Mouse (Mus musculus): ENCODE measurements at regions not wholly inside any gene's neighbourhood (a gene's known extent, or its start where the extent isn't known, plus 50 kb on each side); places are given as distances from the start of the nearest gene placed in this dataset.
"Not testable (repeated sequence)": the region's sequence is repeated elsewhere in the genome, so short reads cannot be mapped to it uniquely, and the experiment has no call there.

DNA sequence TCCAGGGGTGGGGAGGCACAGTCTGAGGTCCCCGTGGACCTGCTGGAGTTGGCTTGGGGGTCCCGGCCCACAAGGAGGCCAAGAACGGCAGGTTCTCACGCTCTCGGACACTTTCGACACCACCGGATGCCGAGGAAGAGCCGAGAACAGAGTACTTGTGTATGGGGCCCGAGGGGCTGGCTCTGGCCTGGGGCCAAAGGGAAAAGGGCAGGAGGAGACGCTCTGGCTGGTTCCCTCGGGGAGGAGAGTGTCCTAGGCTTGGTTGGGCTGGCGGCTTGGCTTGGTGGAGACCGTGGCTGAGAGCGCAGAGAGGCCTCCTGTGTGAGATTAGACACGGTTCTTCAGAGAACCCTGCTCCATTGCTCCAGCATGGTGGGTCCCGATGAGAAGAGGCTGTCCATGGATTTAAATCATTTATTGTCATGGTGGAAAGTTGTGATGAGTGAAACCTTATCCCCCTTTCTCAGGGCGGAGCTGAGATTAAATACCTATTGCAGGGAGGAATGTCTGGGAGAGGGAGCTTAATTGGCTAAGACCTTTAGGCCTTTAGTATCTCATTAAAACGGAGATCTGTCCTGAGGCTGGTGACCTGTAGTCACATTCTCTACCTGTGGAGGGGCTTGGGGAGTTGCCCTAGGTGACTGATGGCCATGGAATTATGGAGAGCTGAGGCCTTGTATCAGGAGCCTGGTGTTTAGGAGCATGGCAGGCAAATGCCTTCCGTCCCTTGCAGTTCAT lies 244.1 kb downstream of the Enc1 start:
- no peak for ATAC-seq

DNA sequence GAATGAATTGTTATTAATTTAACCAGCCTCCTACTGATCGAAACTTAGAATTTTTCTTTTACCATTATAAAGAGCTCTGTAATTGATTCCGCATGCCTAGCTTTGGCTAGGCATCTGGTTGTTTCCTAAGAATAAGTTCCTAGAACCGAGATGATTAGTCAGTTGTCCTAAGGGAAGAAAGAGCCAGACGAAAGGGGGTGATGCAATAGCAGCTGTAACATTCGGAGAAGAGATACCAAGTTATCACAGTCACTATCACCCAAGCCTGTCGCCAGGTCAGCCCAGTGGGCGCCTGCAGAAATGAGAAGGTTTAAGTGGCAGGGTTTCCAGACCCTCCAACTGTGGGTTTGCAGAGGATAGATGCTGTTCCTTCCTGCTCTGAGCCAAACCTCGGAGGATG lies 242.8 kb downstream of the Enc1 start:
- no peak for ATAC-seq

DNA sequence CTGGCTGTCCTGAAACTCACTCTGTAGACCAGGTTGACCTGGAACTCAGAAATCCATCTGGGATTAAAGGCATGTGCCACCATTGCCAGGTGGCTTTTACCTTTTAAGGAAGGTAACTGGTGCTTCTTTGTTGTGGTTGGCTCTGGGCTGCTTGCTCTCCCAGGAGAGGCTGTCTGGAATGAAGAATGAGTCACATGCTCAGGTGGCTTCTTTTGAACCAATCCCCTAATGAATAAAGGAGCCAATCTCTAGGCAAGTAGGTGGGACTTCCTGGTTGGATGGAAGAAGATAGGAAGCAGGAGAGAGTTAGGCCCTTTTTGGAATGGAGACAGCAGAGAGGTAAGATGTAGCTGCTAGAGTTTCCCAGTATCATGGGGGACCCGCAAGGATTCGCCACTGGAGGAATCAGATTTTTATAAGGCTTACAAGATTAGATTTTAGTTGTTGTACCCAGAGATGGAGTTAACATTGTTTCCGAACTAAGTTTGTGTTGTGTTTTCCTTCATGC lies 241.6 kb downstream of the Enc1 start:
- ATAC-seq, result no peak

DNA sequence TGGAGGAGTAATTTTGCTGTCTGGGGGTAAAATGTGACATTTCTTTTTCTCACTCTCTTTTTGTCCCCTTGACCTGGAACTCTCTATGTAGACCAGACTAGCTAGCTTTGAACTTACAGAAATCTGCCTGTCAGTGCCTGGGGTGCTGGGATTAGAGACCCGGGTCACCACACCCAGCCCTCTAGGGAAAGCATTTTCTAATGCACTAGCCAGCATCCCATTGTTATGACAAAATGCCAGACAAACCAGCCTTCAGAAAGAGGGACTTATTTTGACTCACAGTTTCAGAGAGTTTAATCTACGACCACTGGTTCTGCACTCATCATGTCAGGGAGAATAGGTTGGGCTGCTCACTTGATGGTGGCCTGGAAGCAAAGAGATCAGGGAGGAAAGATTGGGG lies 240.4 kb downstream of the Enc1 start:
- no peak for ATAC-seq

DNA sequence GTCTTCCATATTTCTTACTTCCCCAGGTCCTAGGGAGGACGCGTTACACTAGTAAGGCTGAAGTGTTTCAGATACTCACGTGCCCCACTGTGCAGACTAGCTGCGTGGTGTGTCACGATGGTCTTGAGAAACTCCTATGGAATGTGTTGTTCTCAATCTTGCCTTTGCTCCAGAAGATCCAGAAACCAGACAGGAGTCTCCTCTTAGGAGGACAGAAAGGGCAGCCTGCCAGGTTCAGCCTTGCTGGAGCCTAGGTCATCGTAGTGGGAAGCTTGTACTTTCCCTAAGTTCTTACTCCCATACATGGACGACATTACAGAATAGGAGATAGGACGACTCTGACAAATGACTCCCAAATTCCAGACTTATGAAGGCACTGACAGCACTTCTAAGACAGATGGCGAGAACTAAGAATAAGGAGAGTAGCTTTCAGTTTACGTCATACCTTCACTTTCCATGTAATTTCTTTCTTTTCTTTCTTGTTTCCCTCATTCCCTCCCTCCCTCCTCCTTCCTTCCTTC lies 238.2 kb downstream of the Enc1 start:
- no peak for ATAC-seq

DNA sequence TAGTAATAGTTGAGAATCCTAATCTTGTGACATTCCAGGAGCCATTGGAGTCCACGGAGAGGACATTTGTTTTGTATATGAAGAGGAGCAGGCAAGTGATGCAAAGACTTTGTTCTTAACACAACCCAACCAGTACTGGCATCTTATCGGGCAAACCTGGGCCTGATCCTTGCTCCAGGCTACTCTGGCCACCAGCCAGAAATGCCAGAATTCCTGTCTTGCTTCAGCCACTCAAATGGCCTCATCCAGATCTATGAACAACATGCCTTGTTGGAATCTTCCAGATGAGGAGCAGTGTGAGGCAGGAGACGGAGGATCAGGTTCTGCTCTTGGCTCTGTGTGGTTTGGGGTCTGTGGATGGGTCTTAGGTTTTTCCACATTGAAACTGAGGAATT lies 233.1 kb downstream of the Enc1 start:
- no peak for ATAC-seq

DNA sequence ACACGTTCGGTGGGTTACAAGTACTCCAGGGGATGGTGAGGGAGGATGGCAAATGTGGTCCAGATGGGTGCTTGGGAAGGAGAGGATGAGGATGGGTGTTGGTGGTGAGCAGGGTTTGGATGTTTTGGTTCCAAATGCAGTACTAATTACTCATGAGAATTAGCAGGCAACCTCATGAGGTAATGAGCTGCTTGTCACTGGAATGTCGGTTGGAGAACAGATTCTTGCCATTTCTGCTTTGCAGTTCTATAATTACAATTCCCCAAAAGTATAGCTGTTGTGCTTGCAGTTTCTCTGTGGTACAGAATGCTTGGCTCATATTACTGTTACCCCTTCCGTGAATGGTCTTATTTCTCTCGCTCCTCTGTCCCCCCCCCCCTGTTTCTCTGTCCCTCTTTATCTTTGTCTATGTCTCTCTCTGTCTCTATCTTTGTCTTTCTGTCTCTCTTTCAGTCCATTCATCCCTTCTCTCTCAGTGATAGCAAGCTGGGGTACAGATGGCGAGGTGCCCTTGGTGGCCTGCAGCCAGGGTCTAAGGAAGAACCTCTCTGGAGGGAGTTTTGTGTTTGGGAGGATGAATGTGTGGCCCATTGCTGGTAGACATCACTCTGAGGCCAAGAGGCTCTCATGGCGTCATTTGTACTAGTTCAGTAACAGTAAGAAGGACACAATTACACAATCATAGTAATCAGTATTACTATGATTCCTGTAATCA lies 232.5 kb downstream of the Enc1 start:
- ATAC-seq, result no peak

DNA sequence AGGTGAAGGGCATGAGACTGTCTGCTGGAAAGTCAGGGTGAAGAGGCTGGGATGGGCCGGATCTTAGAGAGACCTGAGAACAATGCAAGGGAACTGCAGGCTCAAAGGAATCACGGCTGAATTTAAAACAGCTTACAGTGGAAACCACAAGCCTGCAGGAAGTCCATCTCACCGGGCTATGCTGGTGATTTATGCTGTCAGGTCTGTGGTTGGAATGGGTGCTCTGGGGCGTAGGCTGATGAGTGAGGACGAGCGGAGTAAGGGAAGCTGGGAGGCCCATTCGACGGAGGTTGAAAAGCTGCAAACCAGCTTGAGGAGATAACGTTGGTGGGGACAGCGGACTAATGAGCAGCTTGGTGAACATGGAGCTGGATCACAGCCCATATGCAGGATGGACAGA lies 229.1 kb downstream of the Enc1 start:
- ATAC-seq, result no peak

DNA sequence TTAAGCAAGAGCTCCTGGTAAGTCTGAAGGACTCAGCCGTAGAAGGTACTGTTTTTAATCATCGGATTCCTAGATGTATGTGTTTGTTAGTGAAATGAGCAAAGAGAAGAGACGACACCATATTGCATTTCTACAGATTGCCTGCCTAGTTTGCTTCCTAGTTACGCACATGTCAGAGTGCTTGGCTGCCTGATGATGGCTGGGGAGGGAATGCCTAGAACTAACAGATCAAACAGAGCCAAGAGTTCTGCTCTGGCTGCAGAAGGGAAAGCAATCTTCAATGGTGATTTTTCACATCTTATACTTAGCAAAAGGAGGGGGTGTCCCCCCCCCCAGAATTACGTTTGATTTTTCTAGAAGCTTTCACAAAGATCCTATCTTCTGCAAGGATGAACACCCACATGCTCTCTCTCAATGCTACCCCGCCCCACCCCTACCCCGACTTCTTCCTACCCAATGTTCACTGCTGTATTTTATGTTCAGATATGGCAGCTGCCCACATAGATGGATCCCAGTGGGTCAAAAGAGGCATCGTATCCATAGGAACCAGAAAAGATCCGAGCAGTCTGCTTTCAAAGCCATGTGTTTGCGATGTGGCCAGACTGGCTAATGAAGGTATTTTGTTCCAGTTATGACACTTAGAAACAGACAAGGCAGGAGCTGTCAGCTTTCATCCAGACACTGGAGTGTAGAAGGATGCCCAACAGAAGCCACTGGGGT lies 228.1 kb downstream of the Enc1 start:
- no peak for ATAC-seq

DNA sequence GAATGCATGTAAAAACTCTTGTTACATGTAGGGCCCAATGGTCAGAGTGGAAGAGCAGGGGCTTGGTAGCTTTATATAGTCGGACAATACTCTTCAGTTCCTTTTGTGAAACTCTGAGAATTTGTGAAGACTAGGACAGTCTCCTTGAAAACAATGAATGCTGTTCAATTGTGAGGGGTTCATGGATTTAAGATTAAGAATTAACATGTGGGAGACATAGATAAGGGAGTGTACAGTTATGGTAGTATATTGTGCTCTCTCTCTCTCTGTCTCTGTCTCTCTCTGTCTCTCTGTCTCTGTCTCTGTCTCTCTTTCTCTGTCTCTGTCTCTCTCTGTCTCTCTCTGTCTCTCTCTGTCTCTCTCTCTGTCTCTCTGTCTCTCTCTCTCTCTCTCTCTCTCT lies 225.7 kb downstream of the Enc1 start:
- ATAC-seq, result not testable (repeated sequence)

DNA sequence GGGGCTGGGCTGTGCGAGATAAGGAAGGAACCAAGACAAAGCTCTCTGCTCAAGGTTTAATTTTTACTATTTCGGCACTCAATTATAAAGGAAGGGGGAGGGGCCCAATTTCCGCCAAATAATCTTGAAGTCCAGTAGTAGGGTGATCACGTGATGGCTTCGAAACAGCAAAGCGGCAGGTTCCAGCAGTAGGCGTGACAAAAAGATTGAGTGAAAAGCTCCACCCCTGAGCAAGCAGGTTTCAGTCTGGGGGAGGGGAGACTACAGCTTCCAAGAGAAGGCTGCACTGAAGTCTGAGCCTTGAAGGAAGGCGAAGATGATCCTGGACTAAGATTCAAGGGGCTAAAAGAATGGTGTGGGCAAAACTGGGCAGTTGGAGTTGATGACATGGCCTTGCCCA lies 222.9 kb downstream of the Enc1 start:
- no peak for ATAC-seq

DNA sequence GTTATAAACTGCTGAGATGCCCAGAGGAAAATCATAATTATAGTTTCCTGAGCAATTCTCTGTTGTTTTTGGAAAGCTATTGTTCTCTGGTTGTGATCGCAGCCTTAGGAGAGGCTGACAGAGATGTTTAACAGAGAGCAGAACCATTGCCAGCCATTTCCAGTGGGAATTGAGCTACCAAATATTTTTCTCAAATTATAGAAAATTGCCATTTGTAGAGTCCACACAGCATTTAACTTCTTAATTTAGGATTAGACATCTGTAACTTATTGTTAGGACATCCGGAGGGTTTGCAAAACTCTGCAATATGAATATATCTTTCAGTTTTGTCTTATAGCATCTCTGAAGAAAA lies 222.0 kb downstream of the Enc1 start:
- no peak for ATAC-seq

DNA sequence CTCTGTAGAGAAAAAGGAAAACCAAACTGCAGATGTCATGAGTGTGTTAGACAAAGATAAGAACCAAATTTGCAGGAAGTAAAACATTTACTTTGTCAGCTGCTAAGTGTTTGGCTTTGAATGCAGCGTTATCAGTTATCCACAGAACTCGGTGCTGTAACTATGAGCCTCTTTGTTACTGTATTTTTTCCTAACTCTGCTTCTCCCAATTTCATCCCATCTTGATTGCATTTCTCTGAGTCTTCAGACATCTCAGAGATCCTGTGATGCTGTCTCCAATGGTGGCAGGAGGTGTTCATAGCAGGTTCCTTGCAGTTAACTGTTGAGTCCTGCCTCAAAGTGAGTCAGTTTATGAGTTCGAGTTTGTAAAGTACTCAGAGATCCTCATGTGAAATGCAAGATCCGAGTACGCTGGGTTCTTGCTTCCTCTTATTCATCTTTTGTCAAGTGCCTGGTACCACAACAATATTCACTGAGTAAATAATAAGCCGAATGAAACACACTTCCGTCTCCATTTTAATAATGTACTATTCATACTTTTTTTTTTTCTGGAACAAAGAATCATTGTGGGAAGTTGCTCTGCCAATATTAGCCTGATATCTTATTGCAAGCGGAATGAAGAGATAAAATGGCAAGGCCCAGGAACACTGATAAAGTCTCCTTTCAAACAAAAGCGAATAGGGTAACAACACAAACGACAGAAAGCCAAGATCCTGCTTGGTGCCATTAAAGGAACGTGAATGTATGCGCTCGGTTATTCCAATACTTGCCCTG lies 221.4 kb downstream of the Enc1 start:
- no peak for ATAC-seq

DNA sequence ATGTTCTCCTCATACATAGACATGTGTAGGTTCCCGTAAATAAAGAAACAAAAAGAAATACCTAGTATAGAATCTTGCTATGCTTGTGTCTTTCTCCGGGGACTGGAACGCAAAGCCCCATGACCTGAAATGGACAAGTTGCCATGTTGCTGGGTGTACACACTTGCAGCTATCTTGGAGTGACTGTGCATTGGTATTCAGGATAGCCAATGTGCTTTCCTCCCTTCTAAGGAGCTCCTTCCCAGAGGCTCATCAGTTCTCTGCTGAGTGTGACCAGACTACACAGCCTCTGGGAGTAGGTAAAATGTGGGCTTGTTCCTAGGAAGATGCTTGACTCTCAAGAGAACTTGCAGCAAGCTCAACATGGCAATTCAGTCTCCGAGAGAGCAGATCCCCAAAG lies 220.3 kb downstream of the Enc1 start:
- no peak for ATAC-seq

DNA sequence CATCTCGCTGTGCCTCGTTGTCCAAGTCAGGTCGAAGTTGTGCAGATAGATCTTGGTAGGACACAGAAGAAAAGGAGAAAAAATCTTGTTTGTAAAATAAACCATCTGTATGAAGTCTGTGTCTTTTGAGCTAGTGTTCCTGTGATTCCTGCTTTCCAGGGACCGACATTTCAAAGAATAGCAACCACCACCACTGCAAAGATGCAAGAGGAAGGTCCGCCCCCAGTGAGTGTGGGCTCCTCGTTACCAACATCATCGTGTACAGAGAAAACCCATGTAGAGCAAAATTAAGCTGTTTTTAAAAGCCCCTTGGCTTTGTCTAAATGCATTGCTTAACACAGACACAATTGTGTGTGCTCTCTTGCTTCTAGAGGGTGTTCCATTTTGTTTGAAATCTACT lies 218.2 kb downstream of the Enc1 start:
- ATAC-seq, result no peak

DNA sequence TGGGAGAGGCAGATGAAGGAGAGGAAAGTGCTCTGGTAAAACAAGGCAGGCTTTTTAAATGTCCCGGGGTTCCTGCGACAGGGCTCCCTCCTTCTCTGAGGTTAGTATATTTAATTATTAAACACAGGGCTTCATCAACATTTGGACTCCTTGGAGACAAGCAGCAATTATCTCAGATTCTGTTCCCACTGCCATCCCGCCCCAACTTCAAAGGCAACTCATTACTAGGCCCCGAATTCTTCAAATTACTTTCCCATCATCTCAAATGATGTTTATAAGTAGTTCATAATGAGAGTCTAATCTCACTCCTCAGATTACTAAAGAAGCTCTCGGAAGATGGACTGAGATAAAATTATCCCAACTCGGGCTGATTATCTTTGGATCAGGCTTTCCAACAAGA lies 215.1 kb downstream of the Enc1 start:
- ATAC-seq, result no peak

DNA sequence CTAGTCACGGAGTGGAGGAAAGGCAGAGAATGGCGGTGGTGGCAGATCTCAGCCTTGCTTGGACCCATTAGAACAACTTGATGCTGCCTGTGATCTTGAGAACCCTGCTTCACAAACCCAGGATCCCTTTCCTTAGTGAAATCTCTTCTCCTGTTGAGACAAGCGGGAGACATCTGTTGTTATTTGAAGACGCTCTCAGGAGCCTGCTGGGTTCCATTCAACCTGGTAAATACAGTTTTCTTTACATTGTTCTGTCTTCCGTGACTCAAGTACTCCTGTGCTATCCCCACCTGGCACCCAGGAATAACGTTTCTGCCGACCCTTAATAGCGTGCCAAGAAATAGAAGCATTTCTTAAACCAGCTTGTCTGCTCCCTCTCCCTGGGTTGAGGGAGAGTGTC lies 213.8 kb downstream of the Enc1 start:
- no peak for ATAC-seq

DNA sequence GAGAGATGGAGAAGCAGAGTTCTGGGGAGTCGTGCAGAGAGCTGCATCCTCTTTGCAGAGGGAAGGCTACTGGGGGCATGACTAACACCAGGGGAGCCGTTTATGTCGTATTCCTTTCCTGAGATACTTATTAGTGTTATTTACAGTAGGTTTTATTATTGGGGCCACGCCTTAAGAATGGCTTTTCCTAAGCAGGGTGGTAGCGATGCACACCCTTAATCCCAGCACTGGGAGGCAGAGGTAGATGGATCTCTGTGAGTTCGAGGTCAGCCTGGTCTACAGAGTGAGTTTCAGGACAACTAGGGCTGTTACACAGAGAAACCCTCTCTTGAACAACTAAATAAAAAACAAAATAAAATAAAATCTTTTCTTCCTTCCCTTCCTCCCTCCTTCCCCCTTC lies 212.6 kb downstream of the Enc1 start:
- no peak for ATAC-seq

DNA sequence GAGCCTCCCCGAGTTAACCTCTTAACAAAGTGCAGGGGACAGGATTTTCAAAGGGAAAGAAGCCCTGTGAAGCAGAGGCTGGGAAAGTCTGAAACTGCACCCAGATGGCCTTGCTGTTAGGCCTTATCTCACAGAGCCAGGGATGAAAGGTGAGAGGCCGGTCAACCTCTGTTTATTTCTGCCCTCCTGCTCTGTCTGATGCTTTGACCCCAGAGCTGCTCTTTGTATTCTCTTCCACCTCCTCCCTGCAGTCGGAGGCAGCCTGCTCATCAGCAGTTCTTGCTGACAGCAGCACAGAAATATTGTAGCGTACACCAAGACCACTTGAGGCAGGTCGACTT lies 212.2 kb downstream of the Enc1 start:
- ATAC-seq, result no peak

DNA sequence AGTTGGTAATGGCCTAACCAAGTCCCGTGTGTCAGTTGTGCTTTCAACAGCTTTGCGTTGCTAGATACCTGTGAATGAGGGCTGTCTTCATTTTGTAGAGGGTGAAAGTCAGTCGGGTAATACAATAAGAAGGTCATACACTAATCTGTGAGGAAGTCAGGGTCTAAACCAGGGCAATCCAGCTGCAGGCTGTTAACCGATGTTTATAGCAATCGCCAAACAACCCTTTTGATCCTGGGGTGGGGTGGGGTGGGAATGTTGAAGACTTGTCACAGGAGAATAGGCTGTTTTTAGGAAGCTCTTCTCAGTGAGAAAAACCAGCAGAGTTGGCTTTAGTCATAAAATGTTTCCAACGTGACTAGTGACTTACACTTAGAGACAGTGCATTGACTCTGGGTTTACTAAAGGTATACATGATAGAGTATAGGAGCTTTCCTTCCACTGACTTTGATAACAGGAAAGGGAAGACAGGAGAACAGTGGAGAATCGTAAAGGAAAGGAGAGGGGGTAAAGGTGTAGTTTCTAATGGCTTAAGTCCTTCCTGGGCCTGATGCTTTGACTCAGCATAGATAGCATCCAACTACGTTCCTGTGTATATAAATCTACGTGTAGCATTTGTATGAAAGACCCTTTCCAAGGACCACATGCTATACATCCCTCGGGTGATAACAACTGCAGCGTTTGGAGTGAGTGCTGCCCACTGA lies 211.6 kb downstream of the Enc1 start:
- ATAC-seq, result no peak

DNA sequence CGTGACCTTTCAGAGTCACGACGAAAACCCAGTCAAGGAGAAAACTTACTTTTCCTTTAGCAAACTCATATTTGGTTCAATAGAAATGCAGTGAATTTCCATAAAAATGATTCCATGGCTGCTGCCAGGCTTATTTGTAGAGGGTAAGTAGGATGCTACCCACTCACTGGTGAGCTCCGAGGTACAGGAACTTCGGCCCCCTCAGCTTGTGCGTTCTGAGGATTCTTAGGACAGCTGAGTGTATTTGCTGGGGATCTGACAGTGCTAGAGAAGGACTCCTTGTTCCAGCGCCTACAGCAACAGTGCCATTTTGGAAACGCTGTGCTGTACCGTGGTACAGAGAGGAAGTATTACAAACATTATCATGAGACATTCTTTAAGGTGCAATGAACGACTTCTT lies 210.4 kb downstream of the Enc1 start:
- ATAC-seq, result no peak

DNA sequence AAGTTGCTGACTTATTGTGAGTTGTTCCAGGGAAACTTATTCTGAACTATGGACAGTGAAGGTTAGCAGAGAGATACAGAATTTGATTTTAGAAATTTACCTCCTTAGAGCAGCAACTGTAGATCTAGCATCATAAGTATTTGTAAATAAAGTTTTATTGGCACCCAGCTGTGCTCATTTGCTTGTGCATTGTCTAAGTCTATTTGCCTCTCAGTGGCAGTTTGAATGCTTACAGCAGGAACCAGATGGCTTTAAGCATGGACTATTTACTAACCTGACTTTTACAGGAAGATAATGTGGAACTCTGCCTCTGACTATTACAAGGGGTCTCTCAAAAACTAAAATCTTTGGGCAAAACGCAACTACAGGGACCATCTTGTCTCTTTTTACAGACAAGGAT lies 207.2 kb downstream of the Enc1 start:
- ATAC-seq, result no peak

All from inflammation-experienced regulatory T-cells, adult 6 months (primary cell).